Mouse (Mus musculus): ENCODE measurements around the gene Tango6. TPM values are rescaled to one million over a fixed set of nuclear protein-coding genes. Genes with fewer than 3 reads are reported as not detected.

Tango6 gene
- polyA plus RNA-seq, 1 experiment from 2014 or later, result 6.1 TPM

GRCm38 (mm10) chr8:106684387-106684786, 1.5 kb downstream of the Tango6 start:
- no peak overlapping the region for H3K9ac ChIP-seq (ENCODE audit: low read depth, low read length)
- H3K27me3 ChIP-seq (ENCODE audit: control insufficient read depth, insufficient read depth, low read depth, low read length), result no peaks in the 10 kb centered on the region
- H3K9me3 ChIP-seq (replicated peaks; ENCODE audit: control insufficient read depth, low read length, poor library complexity, severe bottlenecking), result no peaks in the 10 kb centered on the region
- H3K36me3 ChIP-seq (ENCODE audit: control insufficient read depth, insufficient read depth, low read length), result no peaks in the 10 kb centered on the region
- H3K4me3 ChIP-seq (ENCODE audit: low read depth, low read length), result no peak overlapping the region
- H3K27ac ChIP-seq (ENCODE audit: low read length), result no peak overlapping the region
- ATAC-seq, result no peak
- WGBS, result 93% methylated on average over 4 of the region's 4 CpGs
- no peak overlapping the region for H3K4me2 ChIP-seq (ENCODE audit: low read length)
- H3K4me1 ChIP-seq (ENCODE audit: control insufficient read depth, insufficient read depth, low read length), result peaks cover 4% of the 10 kb centered on the region; the same call in 1 of the 2 replicates

- H3K4me1 ChIP-seq (ENCODE audit: control insufficient read depth, insufficient read depth, low read length), result peaks cover 4% of the 10 kb centered on the region; the same call in 1 of the 2 replicates
- H3K4me2 ChIP-seq (ENCODE audit: low read length), result no peak overlapping the region
- no peak overlapping the region for H3K4me3 ChIP-seq (ENCODE audit: low read depth, low read length)
- no peaks in the 10 kb centered on the region for H3K27me3 ChIP-seq (ENCODE audit: control insufficient read depth, insufficient read depth, low read depth, low read length)
- H3K9me3 ChIP-seq (replicated peaks; ENCODE audit: control insufficient read depth, low read length, poor library complexity, severe bottlenecking), result no peaks in the 10 kb centered on the region
- H3K27ac ChIP-seq (ENCODE audit: low read length), result no peak overlapping the region
- ATAC-seq, result no peak
- 3% methylated on average over 4 of the region's 4 CpGs for WGBS
- no peak overlapping the region for H3K9ac ChIP-seq (ENCODE audit: low read depth, low read length)
- no peaks in the 10 kb centered on the region for H3K36me3 ChIP-seq (ENCODE audit: control insufficient read depth, insufficient read depth, low read length)
These were observed 4.6 kb downstream of the Tango6 start for GRCm38 (mm10) chr8:106687479-106687878.

GRCm38 (mm10) chr8:106697748-106698248, 14.9 kb downstream of the Tango6 start:
- H3K4me2 ChIP-seq (ENCODE audit: low read length), result no peak overlapping the region
- H3K36me3 ChIP-seq (ENCODE audit: control insufficient read depth, insufficient read depth, low read length), result peaks cover 8% of the 10 kb centered on the region; the same call in 1 of the 2 replicates
- 82% methylated on average over 3 of the region's 3 CpGs for WGBS
- H3K9ac ChIP-seq (ENCODE audit: low read depth, low read length), result no peak overlapping the region
- no peak overlapping the region for H3K27ac ChIP-seq (ENCODE audit: low read length)
- no peak overlapping the region for H3K4me3 ChIP-seq (ENCODE audit: low read depth, low read length)
- H3K4me1 ChIP-seq (ENCODE audit: control insufficient read depth, insufficient read depth, low read length), result no peaks in the 10 kb centered on the region
- ATAC-seq, result no peak
- no peaks in the 10 kb centered on the region for H3K9me3 ChIP-seq (replicated peaks; ENCODE audit: control insufficient read depth, low read length, poor library complexity, severe bottlenecking)
- no peaks in the 10 kb centered on the region for H3K27me3 ChIP-seq (ENCODE audit: control insufficient read depth, insufficient read depth, low read depth, low read length)

DNA sequence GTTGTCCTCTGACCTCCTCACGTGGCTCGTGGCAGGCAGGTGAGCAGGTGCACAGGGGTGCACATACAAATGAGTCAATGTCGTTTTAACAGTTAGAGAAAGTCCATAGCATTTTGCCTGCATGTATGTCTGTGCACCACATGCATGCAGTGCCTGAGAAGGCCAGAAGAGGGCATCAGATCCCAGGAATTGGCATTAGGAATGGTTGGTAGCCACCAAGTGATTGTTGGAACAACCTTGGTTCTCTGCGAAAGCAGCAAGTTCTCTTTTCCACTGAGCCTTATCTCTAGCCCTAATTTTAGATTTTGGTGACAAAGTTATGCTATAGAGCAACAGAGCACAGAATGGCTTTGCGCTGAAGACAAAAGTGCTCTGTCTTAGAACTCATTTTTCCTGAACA, 16.7 kb downstream of the Tango6 start:
- WGBS, result 77% methylated on average over 5 of the region's 5 CpGs
- no peak for ATAC-seq
- H3K9ac ChIP-seq (ENCODE audit: low read depth, low read length), result no peak overlapping the region
- H3K27ac ChIP-seq (ENCODE audit: low read length), result no peak overlapping the region
- no peaks in the 10 kb centered on the region for H3K9me3 ChIP-seq (replicated peaks; ENCODE audit: control insufficient read depth, low read length, poor library complexity, severe bottlenecking)
- H3K27me3 ChIP-seq (ENCODE audit: control insufficient read depth, insufficient read depth, low read depth, low read length), result no peaks in the 10 kb centered on the region
- H3K36me3 ChIP-seq (ENCODE audit: control insufficient read depth, insufficient read depth, low read length), result peaks cover 8% of the 10 kb centered on the region; the same call in 1 of the 2 replicates
- no peak overlapping the region for H3K4me3 ChIP-seq (ENCODE audit: low read depth, low read length)
- no peak overlapping the region for H3K4me2 ChIP-seq (ENCODE audit: low read length)
- H3K4me1 ChIP-seq (ENCODE audit: control insufficient read depth, insufficient read depth, low read length), result no peaks in the 10 kb centered on the region

- peaks cover 8% of the 10 kb centered on the region; the same call in 1 of the 2 replicates for H3K36me3 ChIP-seq (ENCODE audit: control insufficient read depth, insufficient read depth, low read length)
- no peak overlapping the region for H3K4me2 ChIP-seq (ENCODE audit: low read length)
- no peak overlapping the region for H3K9ac ChIP-seq (ENCODE audit: low read depth, low read length)
- no peaks in the 10 kb centered on the region for H3K27me3 ChIP-seq (ENCODE audit: control insufficient read depth, insufficient read depth, low read depth, low read length)
- no peaks in the 10 kb centered on the region for H3K4me1 ChIP-seq (ENCODE audit: control insufficient read depth, insufficient read depth, low read length)
- ATAC-seq, result no peak
- WGBS, result 97% methylated on average over 6 of the region's 6 CpGs
- H3K9me3 ChIP-seq (replicated peaks; ENCODE audit: control insufficient read depth, low read length, poor library complexity, severe bottlenecking), result no peaks in the 10 kb centered on the region
- no peak overlapping the region for H3K4me3 ChIP-seq (ENCODE audit: low read depth, low read length)
- no peak overlapping the region for H3K27ac ChIP-seq (ENCODE audit: low read length)
These were observed 17.3 kb downstream of the Tango6 start for GRCm38 (mm10) chr8:106700131-106700530.

DNA sequence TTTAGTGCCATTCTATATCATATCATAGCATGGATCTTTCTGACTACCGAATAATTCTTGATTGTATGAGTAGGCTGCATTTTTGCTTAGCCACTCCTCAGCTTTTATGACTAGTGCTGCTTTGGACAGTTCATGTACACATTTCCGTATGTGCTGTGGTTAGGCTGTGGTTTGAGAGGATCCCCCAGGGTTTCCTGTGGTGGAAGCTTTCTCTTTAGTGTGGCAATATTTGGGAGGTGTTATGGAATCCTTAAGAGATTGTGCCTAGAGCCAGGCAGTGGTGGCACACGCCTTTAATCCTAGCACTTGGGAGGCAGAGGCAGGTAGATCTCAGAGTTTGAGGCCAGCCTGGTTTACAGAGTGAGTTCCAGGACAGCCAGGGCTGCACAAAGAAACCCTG, 18.5 kb downstream of the Tango6 start:
- ATAC-seq, result no peak
- H3K4me3 ChIP-seq (ENCODE audit: low read depth, low read length), result no peak overlapping the region

GRCm38 (mm10) chr8:106704199-106704900, 21.5 kb downstream of the Tango6 start:
- H3K4me1 ChIP-seq (ENCODE audit: control insufficient read depth, insufficient read depth, low read length), result no peaks in the 10 kb centered on the region
- H3K4me3 ChIP-seq (ENCODE audit: low read depth, low read length), result no peak overlapping the region
- H3K9ac ChIP-seq (ENCODE audit: low read depth, low read length), result no peak overlapping the region
- H3K27ac ChIP-seq (ENCODE audit: low read length), result no peak overlapping the region
- H3K9me3 ChIP-seq (replicated peaks; ENCODE audit: control insufficient read depth, low read length, poor library complexity, severe bottlenecking), result no peaks in the 10 kb centered on the region
- peaks cover 5% of the 10 kb centered on the region; the same call in 1 of the 2 replicates for H3K36me3 ChIP-seq (ENCODE audit: control insufficient read depth, insufficient read depth, low read length)
- no peak for ATAC-seq
- H3K4me2 ChIP-seq (ENCODE audit: low read length), result no peak overlapping the region
- no peaks in the 10 kb centered on the region for H3K27me3 ChIP-seq (ENCODE audit: control insufficient read depth, insufficient read depth, low read depth, low read length)
- 80% methylated on average over 9 of the region's 9 CpGs for WGBS

More for the DNA sequence above, 18.5 kb downstream of the Tango6 start:
- H3K27me3 ChIP-seq (ENCODE audit: control insufficient read depth, insufficient read depth, low read depth, low read length), result no peaks in the 10 kb centered on the region
- no peaks in the 10 kb centered on the region for H3K4me1 ChIP-seq (ENCODE audit: control insufficient read depth, insufficient read depth, low read length)
- peaks cover 8% of the 10 kb centered on the region; the same call in 1 of the 2 replicates for H3K36me3 ChIP-seq (ENCODE audit: control insufficient read depth, insufficient read depth, low read length)
- H3K9ac ChIP-seq (ENCODE audit: low read depth, low read length), result no peak overlapping the region
- H3K9me3 ChIP-seq (replicated peaks; ENCODE audit: control insufficient read depth, low read length, poor library complexity, severe bottlenecking), result no peaks in the 10 kb centered on the region
- WGBS, result 92% methylated on average over 3 of the region's 3 CpGs
- no peak overlapping the region for H3K27ac ChIP-seq (ENCODE audit: low read length)
- H3K4me2 ChIP-seq (ENCODE audit: low read length), result no peak overlapping the region

DNA sequence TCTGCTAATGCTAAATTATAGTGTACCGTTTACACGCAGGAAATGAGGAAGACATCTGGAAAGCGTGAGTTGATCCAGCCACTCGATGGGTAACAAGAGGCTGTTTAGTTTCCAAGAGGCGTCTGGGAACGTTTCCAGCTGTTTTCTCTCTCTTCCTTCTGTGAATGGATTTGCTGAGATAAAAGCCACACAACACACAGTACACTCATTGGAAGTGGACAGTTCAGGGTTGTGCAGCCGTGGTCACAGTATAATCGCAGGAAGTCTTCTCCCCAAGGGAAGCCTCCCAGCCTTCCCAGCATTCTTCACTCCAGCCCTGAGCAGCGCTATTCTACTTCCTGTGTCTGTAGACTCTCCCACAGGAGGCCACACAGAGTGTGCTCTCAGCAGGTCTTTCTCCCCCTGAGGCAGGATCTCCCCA, 22.0 kb downstream of the Tango6 start:
- no peak; the same call in 1 of the 2 replicates for ATAC-seq
- no peak overlapping the region for H3K27ac ChIP-seq (ENCODE audit: low read length)
- no peak overlapping the region for H3K9ac ChIP-seq (ENCODE audit: low read depth, low read length)
- H3K4me1 ChIP-seq (ENCODE audit: control insufficient read depth, insufficient read depth, low read length), result no peaks in the 10 kb centered on the region
- H3K27me3 ChIP-seq (ENCODE audit: control insufficient read depth, insufficient read depth, low read depth, low read length), result no peaks in the 10 kb centered on the region
- no peak overlapping the region for H3K4me2 ChIP-seq (ENCODE audit: low read length)
- peaks cover 4% of the 10 kb centered on the region; the same call in 1 of the 2 replicates for H3K36me3 ChIP-seq (ENCODE audit: control insufficient read depth, insufficient read depth, low read length)
- no peaks in the 10 kb centered on the region for H3K9me3 ChIP-seq (replicated peaks; ENCODE audit: control insufficient read depth, low read length, poor library complexity, severe bottlenecking)
- no peak overlapping the region for H3K4me3 ChIP-seq (ENCODE audit: low read depth, low read length)
- WGBS, result 58% methylated on average over 9 of the region's 9 CpGs

- H3K4me2 ChIP-seq (ENCODE audit: low read length), result no peak overlapping the region
- H3K4me1 ChIP-seq (ENCODE audit: control insufficient read depth, insufficient read depth, low read length), result no peaks in the 10 kb centered on the region
- peak overlapping the region; percentile 42; the same call in 1 of the 2 replicates for H3K27ac ChIP-seq (ENCODE audit: low read length)
- H3K36me3 ChIP-seq (ENCODE audit: control insufficient read depth, insufficient read depth, low read length), result no peaks in the 10 kb centered on the region
- no peak for ATAC-seq
- no peak overlapping the region for H3K4me3 ChIP-seq (ENCODE audit: low read depth, low read length)
- H3K9ac ChIP-seq (ENCODE audit: low read depth, low read length), result no peak overlapping the region
- H3K27me3 ChIP-seq (ENCODE audit: control insufficient read depth, insufficient read depth, low read depth, low read length), result no peaks in the 10 kb centered on the region
- no peaks in the 10 kb centered on the region for H3K9me3 ChIP-seq (replicated peaks; ENCODE audit: control insufficient read depth, low read length, poor library complexity, severe bottlenecking)
- WGBS, result 87% methylated on average over 6 of the region's 6 CpGs
These were observed 23.3 kb downstream of the Tango6 start for GRCm38 (mm10) chr8:106706194-106706593.
